Comparison of ENCODE assay signal across 13 mouse cellular contexts in the genomic region with DNA sequence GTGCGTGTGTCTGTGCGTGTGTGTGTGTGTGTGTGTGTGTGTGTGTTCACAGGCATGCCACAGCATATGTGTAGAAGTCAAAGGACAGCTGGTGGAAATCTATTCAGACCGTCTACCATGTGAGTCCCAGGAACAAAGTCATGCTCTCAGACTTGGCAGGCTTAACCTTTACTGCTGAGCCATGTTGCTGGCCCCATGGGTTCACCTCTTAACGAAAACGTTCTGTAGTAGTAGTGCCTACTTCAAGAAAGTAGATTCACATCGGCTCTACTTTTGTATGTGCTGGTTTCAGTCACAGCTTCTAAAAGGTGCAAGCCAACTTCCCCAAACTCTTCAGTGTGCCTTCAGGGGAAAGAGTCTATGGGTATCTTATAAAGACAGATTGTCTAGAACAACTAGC.
"Had no signal": no experiment of that assay in that cellular context is flagged by ENCODE, and none has a peak within 500 bp of the region (broad histone marks: within the 10 kb centered on the region; RNA-seq: fewer than 3 reads in every experiment).

No protein-coding gene starts in this region.

- H3K9ac ChIP-seq: limb, embryonic 12.5 days; lung, embryonic 15.5 days; midbrain, embryonic 15.5 days; neural tube, embryonic 12.5 days had no signal

- H3K27me3 ChIP-seq: limb, embryonic 12.5 days; lung, embryonic 15.5 days; midbrain, embryonic 15.5 days; neural tube, embryonic 12.5 days had no signal

- ATAC-seq: midbrain, embryonic 15.5 days had no signal

- H3K4me2 ChIP-seq: limb, embryonic 12.5 days; liver, embryonic 11.5 days; lung, embryonic 15.5 days; midbrain, embryonic 11.5 days; midbrain, embryonic 15.5 days; neural tube, embryonic 12.5 days had no signal

- H3K4me3 ChIP-seq: layer of hippocampus, adult 2 months; limb, embryonic 12.5 days; lung, embryonic 15.5 days; megakaryocyte, embryonic 14.5 days; midbrain, embryonic 15.5 days; neural tube, embryonic 12.5 days had no signal

- DNase-seq: kidney, adult 18-20 months; kidney, postnatal 10 days; kidney, postnatal 4 days; lung, postnatal 14 days; thymus, postnatal 36 days had no signal

- H3K9me3 ChIP-seq: limb, embryonic 12.5 days; lung, embryonic 15.5 days; megakaryocyte, embryonic 14.5 days; midbrain, embryonic 15.5 days; neural tube, embryonic 12.5 days had no signal

- H3K36me3 ChIP-seq: limb, embryonic 12.5 days; lung, embryonic 15.5 days; midbrain, embryonic 15.5 days; neural tube, embryonic 12.5 days had no signal

- H3K4me1 ChIP-seq: limb, embryonic 12.5 days; neural tube, embryonic 12.5 days had no signal

- H3K27ac ChIP-seq: layer of hippocampus, adult 2 months; limb, embryonic 12.5 days; lung, embryonic 15.5 days; midbrain, embryonic 15.5 days; neural tube, embryonic 12.5 days had no signal
